Mouse (Mus musculus) induced T-regulatory cell, adult 2 months (primary cell): Measurements from ENCODE around the gene Gm6793.
A peak's percentile ranks its signal among the peaks of the same experiment; 100 is the strongest.

Experiments
- DNase-seq: peaks from one replicate; pipeline ENCODE4 v3.0.0-alpha.2; 2012; ENCODE audit warnings: low read depth

Gm6793 gene

GRCm38 (mm10) chr8:111984511-111984910, 30.3 kb downstream of the Gm6793 start:
- DNase-seq = no peak

DNA sequence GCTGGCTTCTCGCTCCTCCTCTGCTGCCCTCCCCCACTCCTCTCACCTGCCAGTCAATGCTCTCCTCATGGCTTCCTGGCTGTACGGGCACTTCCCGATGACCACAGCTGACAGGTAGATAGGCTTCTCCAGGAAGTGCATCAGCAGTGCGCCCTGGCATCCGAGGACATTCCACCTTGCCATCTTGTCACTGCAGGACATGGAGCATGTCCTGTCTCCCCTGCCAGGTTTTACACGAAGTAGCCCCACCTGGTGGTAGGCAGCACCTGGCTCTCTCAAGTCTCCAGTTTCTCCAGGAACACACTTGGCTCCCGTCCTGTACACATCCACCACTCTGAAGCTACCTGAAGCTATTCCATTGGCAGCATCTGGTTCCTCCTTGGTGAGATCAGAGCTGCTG, 32.7 kb downstream of the Gm6793 start:
- DNase-seq = peak; percentile 43

- no peak for DNase-seq
Measured at GRCm38 (mm10) chr8:111978147-111978546, 36.7 kb downstream of the Gm6793 start.

GRCm38 (mm10) chr8:111976326-111976725, 38.5 kb downstream of the Gm6793 start:
- peak; percentile 60 for DNase-seq

DNA sequence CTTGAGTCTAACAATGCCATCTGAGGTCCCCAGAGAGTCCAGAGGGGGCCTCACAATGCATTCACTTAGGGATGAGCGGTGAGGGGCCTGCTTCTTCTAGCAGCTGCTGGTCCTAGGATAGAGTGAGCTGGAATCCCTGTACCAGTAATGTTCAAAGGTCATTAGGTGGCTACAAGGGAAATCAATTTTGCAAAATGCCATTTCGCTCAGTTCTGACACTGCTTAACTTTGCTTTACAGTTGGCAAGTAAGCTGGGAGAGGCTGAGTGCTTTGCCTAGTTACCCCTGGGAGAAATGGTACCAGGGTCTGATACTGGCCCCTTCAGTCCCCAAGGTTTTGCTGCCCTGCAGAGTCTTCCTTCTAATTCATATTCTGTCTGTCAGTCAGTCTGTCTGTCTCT, 39.1 kb downstream of the Gm6793 start:
- no peak for DNase-seq

GRCm38 (mm10) chr8:111974138-111974537, 40.7 kb downstream of the Gm6793 start:
- peak; percentile 23 for DNase-seq

DNA sequence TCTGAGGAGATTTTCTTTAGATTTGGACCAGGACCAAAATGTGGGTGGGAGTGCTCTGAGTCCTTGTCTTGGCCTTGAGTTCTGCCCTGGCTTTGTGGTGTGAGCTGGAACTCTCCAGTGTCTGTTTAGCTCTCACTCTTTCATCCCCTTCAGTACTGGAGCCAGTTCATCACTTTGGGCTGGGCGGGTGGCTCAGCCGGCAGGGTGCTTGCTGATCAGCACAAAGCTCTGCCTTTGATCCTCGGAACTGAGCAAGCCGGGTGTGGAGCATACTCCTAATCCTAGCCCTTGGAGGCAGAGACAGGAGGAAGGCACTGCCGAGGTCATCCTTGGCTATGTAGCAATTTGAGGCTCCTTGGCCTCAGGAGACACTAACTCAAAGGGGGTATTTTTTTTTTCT, 45.8 kb downstream of the Gm6793 start:
- no peak for DNase-seq

- DNase-seq = no peak
Measured at GRCm38 (mm10) chr8:111968541-111968940, 46.3 kb downstream of the Gm6793 start.

DNA sequence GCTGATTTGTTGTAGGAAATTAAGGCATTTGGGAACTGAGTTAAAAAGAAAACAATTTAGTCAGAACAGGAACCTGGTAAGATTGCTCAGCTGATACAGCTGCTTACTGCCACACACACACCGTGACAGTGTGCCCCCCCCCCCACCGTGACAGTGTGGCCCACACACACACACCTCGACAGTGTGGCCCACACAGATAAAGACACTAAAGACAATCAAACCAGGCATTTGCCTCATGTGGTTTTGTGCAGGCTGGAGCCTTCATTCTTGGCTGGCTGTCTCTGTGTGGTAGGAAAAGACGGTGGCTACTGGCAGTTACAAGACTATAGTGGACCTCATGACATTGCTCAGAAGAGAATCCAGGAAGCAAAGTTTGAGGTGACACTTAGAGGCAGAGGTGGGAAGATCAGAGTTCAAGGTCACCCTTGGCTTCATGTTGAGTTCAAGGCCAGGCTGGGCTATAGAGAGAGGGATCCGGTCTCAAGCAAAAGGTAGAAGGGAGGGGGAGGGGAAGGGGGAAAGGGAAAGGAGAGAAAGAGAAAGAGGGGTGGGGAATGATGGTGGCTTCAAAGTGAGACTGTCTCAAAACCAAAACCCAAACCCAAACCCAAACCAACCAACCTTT, 47.5 kb downstream of the Gm6793 start:
- DNase-seq = no peak

DNA sequence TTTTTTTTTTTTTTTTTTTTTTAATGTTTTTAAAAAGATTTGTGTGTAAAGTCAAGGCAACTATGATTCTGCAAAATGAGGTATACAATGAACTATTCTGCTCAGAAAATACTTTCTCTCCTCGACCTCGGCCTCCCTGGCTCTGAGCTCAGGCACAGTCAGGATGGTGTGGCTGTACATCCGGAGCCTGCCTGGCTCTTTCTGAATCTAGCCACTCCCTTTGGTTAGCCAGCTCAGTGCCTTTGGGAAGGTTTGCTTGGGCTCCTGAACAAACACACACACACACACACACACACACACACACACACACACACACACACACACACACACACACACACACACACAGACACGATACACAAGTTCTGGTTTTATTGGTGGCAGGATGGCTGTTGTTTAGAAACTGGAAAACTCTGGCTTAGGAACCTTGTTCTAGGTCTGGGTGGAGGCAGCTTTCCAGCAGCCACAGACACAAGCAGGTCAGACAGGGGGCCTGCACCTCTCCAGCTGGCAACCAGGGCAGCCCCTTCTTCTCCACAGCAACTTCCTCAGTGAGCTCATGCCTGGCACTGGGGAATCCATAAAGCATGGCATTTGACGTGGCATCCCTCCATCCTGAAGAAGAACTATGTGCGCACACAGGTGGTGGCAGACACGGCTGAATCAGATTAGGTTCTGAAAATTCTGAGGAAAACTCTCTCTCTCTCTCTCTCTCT, 49.8 kb downstream of the Gm6793 start:
- no peak for DNase-seq

DNA sequence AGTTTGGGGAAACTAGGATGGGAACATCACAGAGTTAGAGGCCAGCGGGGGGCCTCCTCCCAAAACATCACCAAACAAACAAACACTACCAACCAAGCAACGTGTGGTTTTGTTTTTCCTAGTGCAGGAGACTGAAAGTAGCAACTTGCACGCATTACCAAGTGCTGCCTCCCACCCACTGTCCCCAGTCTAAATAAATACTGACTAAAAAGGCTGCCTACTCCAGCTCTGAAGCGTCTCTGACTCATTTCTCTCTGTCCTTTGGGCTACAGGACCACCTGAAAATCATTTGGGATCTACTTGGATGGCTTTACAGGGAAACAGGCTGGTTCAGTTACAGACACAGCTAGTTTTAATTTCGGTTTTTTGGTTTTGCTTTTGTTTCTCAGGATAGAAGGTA, 50.5 kb downstream of the Gm6793 start:
- DNase-seq = no peak

DNA sequence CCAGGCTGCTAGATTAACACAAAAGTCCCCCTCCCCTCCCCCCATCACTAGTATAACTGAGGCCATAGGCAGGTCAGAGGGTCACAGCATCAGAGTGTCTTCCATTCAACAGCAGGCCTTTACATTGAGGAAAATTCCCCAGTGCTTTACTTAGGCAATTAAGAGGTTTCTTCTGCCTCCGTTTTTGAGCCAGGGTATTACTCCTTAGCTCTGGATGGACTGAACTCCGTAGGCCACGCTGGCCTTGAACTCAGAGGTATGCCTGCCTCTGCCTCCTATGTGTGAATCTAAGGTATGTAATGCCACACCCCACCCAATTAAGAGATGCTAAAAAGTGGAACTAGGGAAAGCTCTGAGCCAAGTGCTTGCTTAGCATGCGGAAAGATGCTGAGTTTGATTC, 51.3 kb downstream of the Gm6793 start:
- DNase-seq = no peak
